Mouse (Mus musculus) stomach, postnatal 0 days (tissue): Measurements from ENCODE around the gene Fam57b. TPM values are rescaled to one million over a fixed set of nuclear protein-coding genes. Genes with fewer than 3 reads are reported as not detected.

Experiments used
- ATAC-seq: fragments of 200-750 bp; cut with Nextera tagmentation; 2 replicates; pipeline ENCODE4 v1.8.0; 2017; ENCODE audit not compliant: low FRiP score, low TSS enrichment
- DNase-seq: peaks from one replicate; pipeline ENCODE4 v3.0.0-alpha.2; 2016; ENCODE audit warnings: low spot score
- H3K27ac ChIP-seq: fragments of 300-500 bp; sonication (generic); replicated peaks from 2 replicates; pipeline ENCODE4 v1.5.1; 2014; ENCODE audit warnings: mild to moderate bottlenecking, control low read depth
- H3K27me3 ChIP-seq: fragments of 300-500 bp; sonication (generic); 2 replicates; pipeline ENCODE4 v1.6.1; 2014; ENCODE audit warnings: low read length; ENCODE audit not compliant: control insufficient read depth, insufficient read depth
- H3K36me3 ChIP-seq: fragments of 300-500 bp; sonication (generic); 2 replicates; pipeline ENCODE4 v1.6.1; 2014; ENCODE audit warnings: low read length, mixed read lengths; ENCODE audit not compliant: control insufficient read depth, insufficient read depth
- H3K4me1 ChIP-seq: fragments of 300-500 bp; sonication (generic); replicated peaks from 2 replicates; pipeline ENCODE4 v1.6.1; 2014; ENCODE audit warnings: antibody characterized with exemption; ENCODE audit not compliant: control insufficient read depth, insufficient read depth
- H3K4me2 ChIP-seq: fragments of 300-500 bp; sonication (generic); replicated peaks from 2 replicates; pipeline ENCODE4 v1.6.1; 2014; ENCODE audit warnings: low read depth, mild to moderate bottlenecking, control low read depth, moderate library complexity
- H3K4me3 ChIP-seq: fragments of 300-500 bp; sonication (generic); 2 replicates; pipeline ENCODE4 v1.5.1; 2014; ENCODE audit warnings: low read depth, low read length, control low read depth
- H3K9ac ChIP-seq: fragments of 300-500 bp; sonication (generic); 2 replicates; pipeline ENCODE4 v1.6.1; 2014; ENCODE audit warnings: mild to moderate bottlenecking, low read length, control low read depth, mixed read lengths
- H3K9me3 ChIP-seq: fragments of 300-500 bp; sonication (generic); 2 replicates; pipeline ENCODE4 v1.6.1; 2016; ENCODE audit warnings: low read length; ENCODE audit not compliant: control insufficient read depth
- CTCF ChIP-seq: IDR thresholded peaks from 2 replicates; pipeline ENCODE4 v1.5.1; 2016; ENCODE audit warnings: antibody characterized with exemption, low read depth, mild to moderate bottlenecking, moderate library complexity
- EP300 ChIP-seq: optimal IDR thresholded peaks from 2 replicates; pipeline ENCODE3; 2016; ENCODE audit warnings: antibody characterized with exemption
- WGBS: fragments of 180-500 bp; shearing (Covaris S2); extraction: QIAGEN DNeasy Blood & Tissue Kit; methylation state at CpG from one replicate; pipeline ENCODE4 v1.1.7; 2014; 5-methylcytosine and 5-hydroxymethylcytosine counted together
- polyA plus RNA-seq: library from polyadenylated mRNA; unstranded; fragments of >200 nt; fragmentation: Nextera tagmentation; extraction: Ambion mirVana; gene quantifications from 2 replicates; pipeline ENCODE4 v1.2.1, GENCODE M21; 2015

The Fam57b gene
- polyA plus RNA-seq, 1 experiment from 2014 or later = 0.57 TPM

GRCm38 (mm10) chr7:126785056-126785455 lies 12.4 kb upstream of the Fam57b start:
- H3K9ac ChIP-seq = no peak overlapping the region
- peaks cover 38% of the 10 kb centered on the region for H3K36me3 ChIP-seq
- TF ChIP-seq CTCF (no peak), EP300 (no peak)
- 55% methylated on average over 4 of the region's 4 CpGs for WGBS
- no peak overlapping the region for H3K27ac ChIP-seq
- no peak for ATAC-seq
- H3K4me3 ChIP-seq = no peak overlapping the region
- no peak overlapping the region for H3K4me2 ChIP-seq
- no peak for DNase-seq
- peaks cover 6% of the 10 kb centered on the region for H3K4me1 ChIP-seq
- H3K27me3 ChIP-seq = no peaks in the 10 kb centered on the region
- H3K9me3 ChIP-seq = no peaks in the 10 kb centered on the region

- no peak overlapping the region for H3K27ac ChIP-seq
- H3K36me3 ChIP-seq = peaks cover 38% of the 10 kb centered on the region
- H3K4me3 ChIP-seq = no peak overlapping the region
- no peak overlapping the region for H3K9ac ChIP-seq
- DNase-seq (no peak), ATAC-seq (no peak)
- H3K9me3 ChIP-seq = no peaks in the 10 kb centered on the region
- no peaks in the 10 kb centered on the region for H3K27me3 ChIP-seq
- H3K4me1 ChIP-seq = peaks cover 2% of the 10 kb centered on the region
- no peak overlapping the region for H3K4me2 ChIP-seq
- TF ChIP-seq EP300 = no peak
- no peak for TF ChIP-seq CTCF
- WGBS = 90% methylated on average over 14 of the region's 14 CpGs
These were observed 11.3 kb upstream of the Fam57b start for GRCm38 (mm10) chr7:126786142-126786541.

DNA sequence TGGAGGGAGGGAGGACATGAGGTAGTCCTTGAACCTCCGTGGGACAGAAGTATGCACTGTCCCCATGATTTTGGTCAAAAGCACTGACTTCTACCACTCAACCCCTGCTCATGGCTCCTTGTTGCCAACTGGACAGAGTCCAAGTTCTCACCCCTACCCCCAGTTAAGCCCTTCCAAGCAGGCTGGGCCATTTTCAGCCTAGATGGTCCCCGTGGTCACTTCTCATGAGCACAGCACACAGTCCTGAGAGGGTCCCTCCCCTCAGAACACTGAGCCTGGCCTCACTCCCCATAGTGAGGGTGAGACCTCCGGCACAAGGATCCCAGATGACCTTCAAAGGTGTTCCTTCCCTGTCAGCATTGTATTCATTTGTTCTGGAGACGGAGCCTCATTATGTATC lies 8.3 kb upstream of the Fam57b start:
- H3K9me3 ChIP-seq = no peaks in the 10 kb centered on the region
- no peak overlapping the region for H3K4me3 ChIP-seq
- no peak for DNase-seq
- no peak overlapping the region for H3K9ac ChIP-seq
- no peaks in the 10 kb centered on the region for H3K27me3 ChIP-seq
- 84% methylated on average over 4 of the region's 4 CpGs for WGBS
- H3K4me2 ChIP-seq = no peak overlapping the region
- no peak for ATAC-seq
- H3K27ac ChIP-seq = no peak overlapping the region
- no peaks in the 10 kb centered on the region for H3K4me1 ChIP-seq
- TF ChIP-seq CTCF = no peak
- no peak for TF ChIP-seq EP300
- peaks cover 38% of the 10 kb centered on the region for H3K36me3 ChIP-seq

GRCm38 (mm10) chr7:126791851-126792720 lies 5.4 kb upstream of the Fam57b start, which contains the start of gene Ppp4c:
Ppp4c (minus strand) TSS chr7:126792496.
- peak within 1 kb of the TSS; percentile 96 for H3K4me3 ChIP-seq
- DNase-seq (peak; percentile 99), ATAC-seq (peak; percentile 93)
- H3K4me1 ChIP-seq = no peaks in the 10 kb centered on the region
- H3K36me3 ChIP-seq = peaks cover 33% of the 10 kb centered on the region
- H3K27me3 ChIP-seq = no peaks in the 10 kb centered on the region
- under 1% methylated on average over 77 of the region's 83 CpGs for WGBS
- TF ChIP-seq EP300 = no peak
- TF ChIP-seq CTCF = no peak; the same call in none of the 2 replicates
- peak within 1 kb of the TSS; percentile 64 for H3K4me2 ChIP-seq
- H3K27ac ChIP-seq = peak within 1 kb of the TSS; percentile 99
- no peaks in the 10 kb centered on the region for H3K9me3 ChIP-seq
- peak within 1 kb of the TSS; percentile 96 for H3K9ac ChIP-seq

DNA sequence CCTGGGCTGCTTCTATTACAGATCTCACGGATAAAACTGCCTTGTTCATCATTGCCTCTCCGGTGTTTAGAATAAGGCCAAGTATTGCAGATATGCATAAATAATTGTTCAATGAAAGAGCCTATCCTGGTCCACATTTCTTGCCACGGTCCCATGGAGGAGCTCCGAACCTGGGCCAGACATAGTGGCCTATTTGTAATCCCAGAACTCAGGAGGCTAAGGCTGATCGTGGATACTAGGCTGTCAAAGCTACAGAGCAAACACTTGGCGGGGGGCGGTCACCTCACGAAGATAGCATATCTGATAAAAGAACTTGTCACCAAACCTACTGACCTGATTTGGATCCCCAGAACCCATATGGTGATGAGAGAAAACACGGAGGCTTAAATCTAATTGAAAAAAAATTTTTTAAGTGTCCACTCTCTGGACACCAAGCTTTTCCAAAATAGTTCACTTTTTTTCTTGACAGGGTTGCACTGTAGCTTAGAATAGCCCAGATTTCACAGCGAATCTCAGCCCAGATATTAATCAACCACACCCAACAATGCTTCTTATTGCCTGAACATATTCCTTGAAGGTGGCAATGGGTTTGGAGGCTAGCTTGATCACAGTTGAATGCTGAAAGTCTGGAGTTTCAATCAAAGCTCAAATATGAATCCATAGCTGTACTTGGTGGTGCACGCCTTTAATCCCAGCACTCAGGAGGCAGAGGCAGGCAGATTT lies 4.6 kb upstream of the Fam57b start:
- 0 out of 2 replicates have a peak overlapping the region, but pooled peaks have one; percentile 18 for H3K9ac ChIP-seq
- peak overlapping the region; percentile 58 for H3K4me2 ChIP-seq
- no peaks in the 10 kb centered on the region for H3K4me1 ChIP-seq
- 17% methylated on average over 11 of the region's 11 CpGs for WGBS
- H3K36me3 ChIP-seq = peaks cover 26% of the 10 kb centered on the region
- ATAC-seq (peak; percentile 3; the same call in 1 of the 2 replicates), DNase-seq (no peak)
- H3K27ac ChIP-seq = peak overlapping the region; percentile 99
- H3K27me3 ChIP-seq = no peaks in the 10 kb centered on the region
- H3K4me3 ChIP-seq = peak overlapping the region; percentile 96
- TF ChIP-seq EP300 (no peak), CTCF (no peak)
- no peaks in the 10 kb centered on the region for H3K9me3 ChIP-seq
